Mouse (Mus musculus): ENCODE measurements around the gene Rora. TPM values are rescaled to one million over a fixed set of nuclear protein-coding genes. Genes with fewer than 3 reads are reported as not detected.

The Rora gene
- total RNA-seq, 4 experiments from 2014 or later = 103 to 117 (median 104) TPM

- DNase-seq (ENCODE audit: low spot score in 2 of 2) = no peak
Measured at GRCm38 (mm10) chr9:69384475-69384874, 730.9 kb downstream of the Rora start.

DNA sequence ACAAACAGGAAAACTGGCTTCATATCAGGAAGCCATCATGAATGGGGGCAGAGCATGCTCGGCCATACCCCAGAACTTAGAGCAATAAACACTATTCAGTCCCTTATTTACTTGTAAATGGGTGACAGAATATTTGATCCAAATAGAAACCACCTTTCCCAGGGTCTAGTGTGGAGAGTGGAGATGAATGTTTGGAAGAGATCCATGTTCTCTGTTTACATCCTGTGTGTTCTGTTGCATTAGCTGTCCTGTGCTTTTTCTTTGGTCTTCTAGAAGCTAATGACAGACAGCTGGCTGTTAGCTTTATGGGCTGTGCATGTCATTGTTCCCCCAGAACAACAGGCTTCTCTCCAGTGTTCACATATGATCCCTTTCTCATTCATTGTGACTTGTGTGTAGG, 731.3 kb downstream of the Rora start:
- DNase-seq (ENCODE audit: low spot score in 2 of 2) = no peak

DNA sequence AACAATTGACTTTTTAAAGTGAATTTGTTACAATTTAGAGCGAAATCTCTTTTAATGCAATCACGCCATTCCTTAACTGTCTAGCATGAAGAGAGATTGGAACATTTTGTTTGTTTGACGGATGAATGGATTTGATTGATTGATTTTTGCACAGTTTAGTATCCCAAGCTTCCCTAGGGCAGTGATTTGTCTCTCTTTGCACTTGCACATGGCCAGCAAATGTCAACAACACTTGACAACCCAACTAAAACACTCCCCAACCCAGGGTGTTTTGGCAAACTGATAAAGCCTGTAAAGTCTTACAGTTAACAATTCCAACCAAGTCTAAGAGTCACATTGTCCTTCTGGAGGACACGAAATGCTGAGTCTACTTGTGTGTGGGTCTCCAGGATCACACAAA, 733.7 kb downstream of the Rora start:
- no peak for DNase-seq (ENCODE audit: low spot score in 2 of 2)

GRCm38 (mm10) chr9:69390631-69391030, 737.0 kb downstream of the Rora start:
- no peak for DNase-seq (ENCODE audit: low spot score in 2 of 2)

DNA sequence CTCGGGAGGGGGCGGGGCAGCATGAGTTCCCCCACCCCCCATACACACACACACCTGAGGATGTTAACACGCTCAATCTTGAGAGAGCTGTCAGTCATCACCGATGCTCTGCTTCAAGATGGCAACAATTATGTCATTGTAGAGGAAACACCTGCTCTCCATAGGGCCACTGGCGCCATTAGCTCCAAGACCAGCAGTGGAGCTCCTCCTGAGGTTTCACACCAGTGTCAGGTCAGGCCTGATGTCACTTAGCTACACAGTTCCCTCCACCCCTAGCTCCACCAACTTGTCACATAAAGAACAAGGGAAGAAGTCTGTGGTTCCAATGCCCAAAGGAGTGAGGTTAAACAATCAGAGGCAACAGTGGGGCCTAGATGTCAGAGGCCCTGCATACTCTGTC, 740.6 kb downstream of the Rora start:
- no peak for DNase-seq (ENCODE audit: low spot score in 2 of 2)

GRCm38 (mm10) chr9:69397432-69397759, 743.8 kb downstream of the Rora start:
- DNase-seq (ENCODE audit: low spot score in 2 of 2) = no peak

DNA sequence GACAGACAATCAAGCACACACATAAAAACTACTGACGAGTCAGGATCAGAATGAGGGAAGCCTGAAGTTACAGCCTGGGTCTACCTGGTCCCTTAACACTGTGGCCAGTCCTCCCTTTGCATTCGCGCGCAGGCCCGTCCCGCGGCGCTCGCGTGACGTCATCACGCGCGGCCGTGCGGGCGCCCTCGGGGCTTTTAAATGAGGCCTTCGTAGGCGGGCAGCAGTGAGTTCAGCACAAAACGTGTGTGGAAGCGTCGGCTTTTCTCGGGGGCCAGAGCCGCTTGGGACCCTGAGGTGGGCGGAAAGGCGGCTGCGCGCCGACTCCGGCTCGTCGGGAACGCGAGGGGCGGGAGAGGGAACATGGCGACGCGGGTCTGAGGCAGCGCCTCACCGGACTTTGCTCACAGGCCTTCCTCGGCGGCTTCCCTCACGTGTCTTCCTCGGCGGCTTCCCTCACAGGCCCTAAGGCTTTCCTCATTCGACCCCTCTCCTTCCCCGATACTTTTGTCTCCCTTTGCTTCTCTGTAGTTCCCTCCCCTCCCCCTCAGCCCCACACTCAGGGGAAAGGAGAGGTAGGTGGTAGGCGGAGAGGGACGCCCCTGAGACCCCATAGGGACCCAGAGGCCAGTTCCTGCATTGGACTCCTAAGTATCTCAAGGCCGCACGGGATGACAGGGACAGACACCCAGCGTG, 744.3 kb downstream of the Rora start, which contains the start of gene Ice2:
Ice2 (plus strand) TSS at position 147 of the 693 bp plus-strand sequence.
- peak; percentile 21 to 49 for DNase-seq (ENCODE audit: low spot score in 2 of 2)

GRCm38 (mm10) chr9:69398453-69398850, 744.9 kb downstream of the Rora start:
- no peak for DNase-seq (ENCODE audit: low spot score in 2 of 2)

- no peak for DNase-seq (ENCODE audit: low spot score in 2 of 2)
Measured at GRCm38 (mm10) chr9:69404671-69405070, 751.1 kb downstream of the Rora start.

- no peak for DNase-seq (ENCODE audit: low spot score in 2 of 2)
Measured at GRCm38 (mm10) chr9:69419476-69419875, 765.9 kb downstream of the Rora start.

DNA sequence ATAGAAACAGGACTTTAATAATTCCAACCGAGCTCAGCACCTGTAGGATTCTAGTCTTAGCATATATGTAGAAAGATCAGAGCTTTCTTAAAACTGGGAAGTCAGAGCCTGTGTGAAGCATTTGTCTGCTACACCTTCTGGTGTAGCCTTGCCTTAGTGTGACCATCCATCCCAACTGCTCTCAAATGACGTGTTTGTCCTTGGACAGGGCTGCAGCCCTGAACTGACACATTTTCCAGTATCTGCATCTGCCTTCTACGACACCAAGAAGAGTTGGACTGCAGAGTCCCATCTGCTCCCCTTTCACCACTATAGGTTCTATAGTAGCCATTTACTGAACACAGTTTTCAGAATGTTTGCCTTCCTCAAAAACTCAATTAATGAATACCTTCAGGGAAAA, 776.9 kb downstream of the Rora start:
- no peak for DNase-seq (ENCODE audit: low spot score in 2 of 2)

- no peak for DNase-seq (ENCODE audit: low spot score in 2 of 2)
Measured at GRCm38 (mm10) chr9:69431863-69432555, 778.4 kb downstream of the Rora start.

DNA sequence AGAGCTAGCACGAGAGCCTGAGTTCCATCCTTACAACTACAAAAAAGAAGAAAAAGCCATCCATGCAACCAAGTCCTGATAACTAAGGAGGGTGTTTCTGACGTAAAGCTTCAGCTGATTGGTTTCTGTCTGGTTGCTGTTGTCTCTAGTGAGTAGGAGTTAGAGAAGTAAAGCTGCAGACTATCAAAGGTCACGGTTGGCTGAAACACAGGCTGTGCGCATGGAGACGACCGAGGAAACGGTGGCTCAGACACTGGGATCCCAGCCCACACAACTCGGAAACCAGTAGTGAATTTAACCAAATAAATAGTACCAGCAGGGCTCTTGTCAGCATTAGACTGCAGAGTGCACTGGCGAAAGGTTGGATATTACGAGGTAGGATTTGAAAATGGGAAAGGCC, 781.6 kb downstream of the Rora start:
- DNase-seq (ENCODE audit: low spot score in 2 of 2) = no peak

DNA sequence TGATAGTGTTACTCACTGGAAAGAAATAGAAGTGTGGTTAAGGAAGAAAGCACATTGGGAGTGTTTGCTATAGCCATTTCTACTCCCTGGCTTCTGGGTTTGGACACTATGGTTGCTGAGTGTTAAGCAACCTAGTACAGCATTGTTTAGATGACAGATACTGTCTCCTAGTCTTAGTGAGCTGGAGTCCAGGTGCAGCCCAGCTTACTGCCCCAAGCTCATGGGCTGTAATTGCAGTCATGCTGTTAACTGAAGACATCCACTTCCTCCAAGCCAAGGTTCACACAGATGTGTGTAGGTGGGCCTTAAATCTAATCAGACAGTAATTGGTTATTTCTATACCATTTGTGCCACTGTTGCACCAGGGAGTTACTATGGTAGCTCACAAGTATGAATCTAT, 782.1 kb downstream of the Rora start:
- DNase-seq (ENCODE audit: low spot score in 2 of 2) = no peak

Measured in gastrocnemius, adult 8-10 months (tissue).